Mouse (Mus musculus) urinary bladder, postnatal 25 days (tissue): ENCODE measurements at regions not wholly inside any gene's neighbourhood (a gene's known extent, or its start where the extent isn't known, plus 50 kb on each side); places are given as distances from the start of the nearest gene placed in this dataset.

Experiments
- DNase-seq: peaks from one replicate; pipeline ENCODE4 v3.0.0; 2022; ENCODE audit warnings: low spot score

DNA sequence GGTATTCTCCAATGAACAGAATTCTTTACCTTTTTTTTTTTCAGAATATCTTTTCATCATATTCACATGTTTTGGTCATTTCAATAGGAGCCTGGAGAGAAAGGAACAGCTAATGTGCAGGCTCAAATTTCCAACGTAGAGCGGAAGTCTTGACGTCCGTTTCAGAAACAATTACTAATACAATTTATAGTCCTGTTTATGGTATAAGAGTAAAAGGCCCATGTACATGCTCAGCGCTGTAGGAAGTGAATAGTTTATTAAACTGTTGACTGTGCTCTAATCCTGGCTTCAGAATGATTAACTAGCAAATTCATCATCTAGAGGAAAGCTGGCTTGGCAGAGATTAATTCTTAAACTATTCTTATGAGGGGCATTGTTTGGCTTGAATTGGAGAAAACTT, 142.1 kb downstream of the Pik3r1 start:
- no peak for DNase-seq

DNA sequence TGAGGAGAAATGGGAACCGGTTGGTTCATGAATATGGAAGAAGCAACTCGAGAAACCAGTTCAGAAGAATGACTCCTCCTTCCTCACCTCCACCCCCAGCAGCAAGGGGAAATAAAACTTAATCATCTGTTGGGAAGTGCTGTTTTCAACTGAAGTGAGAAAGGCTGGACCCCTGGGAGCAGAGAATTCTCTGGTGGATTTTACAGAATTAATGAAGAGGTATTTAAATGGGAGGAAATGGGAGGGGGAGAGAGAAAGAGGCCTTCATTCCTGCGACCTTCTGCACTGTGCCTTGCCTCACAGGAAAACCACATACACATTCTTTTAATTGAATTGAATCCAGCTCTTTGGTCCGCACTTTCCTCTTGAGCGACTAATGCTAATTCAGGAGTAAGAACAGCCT, 143.8 kb downstream of the Pik3r1 start:
- no peak for DNase-seq

DNA sequence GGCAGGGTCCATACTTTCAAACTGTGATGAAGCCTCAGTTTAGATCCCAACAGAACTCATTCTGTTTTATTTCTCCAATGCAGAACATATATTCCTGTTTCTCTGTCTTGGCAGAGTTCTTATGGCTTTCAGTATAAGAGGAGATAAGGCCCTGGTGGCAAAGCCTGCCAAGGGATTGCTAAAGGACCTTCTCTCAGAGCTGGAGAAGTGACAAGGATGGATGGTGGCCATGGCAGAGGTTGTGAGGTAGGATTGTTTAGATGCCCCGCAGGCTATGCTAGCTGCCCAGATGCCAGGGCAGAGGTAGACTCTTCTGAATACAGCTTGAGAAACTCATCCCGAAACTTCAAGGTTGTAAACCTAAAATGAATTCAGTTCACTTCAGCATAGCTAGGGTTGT, 145.4 kb downstream of the Pik3r1 start:
- DNase-seq, result no peak

DNA sequence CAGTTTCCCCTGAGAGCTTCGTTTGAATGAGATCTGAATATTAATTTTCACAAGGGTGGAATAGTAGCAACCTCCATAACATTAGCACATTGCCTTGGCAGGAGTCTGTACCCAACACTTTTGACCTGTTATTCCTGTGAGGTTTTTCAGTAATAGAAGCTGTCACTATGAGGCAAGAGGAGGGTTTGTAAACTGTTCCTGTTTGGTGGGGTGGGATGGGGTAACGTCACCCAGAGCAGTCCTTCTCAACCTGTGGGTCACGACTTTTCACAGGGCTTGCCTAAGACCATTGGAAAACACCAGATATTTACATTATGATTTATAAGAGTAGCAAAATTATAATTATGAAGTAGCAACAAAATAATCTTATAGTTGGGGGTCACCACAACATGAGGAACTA, 147.4 kb downstream of the Pik3r1 start:
- DNase-seq, result no peak

DNA sequence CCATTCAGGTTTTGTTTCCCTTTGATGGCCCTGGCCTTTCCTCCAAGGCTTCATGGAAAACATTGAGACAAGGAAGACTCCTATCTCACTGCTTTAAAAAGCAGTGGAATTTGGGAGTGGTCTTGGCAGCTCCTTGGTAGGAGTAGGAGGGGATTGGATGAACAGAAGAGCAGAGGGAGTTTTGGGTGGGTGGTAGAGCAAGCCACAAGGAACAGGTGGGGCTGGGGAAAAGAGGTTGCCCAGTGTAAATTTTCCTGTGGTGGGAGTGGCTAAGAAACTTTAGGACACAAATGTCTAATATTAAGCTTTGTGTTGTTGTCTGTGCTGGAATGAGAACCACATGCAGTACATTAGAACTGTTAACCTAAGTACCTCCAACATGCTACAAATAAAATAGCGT, 148.9 kb downstream of the Pik3r1 start:
- DNase-seq, result no peak

DNA sequence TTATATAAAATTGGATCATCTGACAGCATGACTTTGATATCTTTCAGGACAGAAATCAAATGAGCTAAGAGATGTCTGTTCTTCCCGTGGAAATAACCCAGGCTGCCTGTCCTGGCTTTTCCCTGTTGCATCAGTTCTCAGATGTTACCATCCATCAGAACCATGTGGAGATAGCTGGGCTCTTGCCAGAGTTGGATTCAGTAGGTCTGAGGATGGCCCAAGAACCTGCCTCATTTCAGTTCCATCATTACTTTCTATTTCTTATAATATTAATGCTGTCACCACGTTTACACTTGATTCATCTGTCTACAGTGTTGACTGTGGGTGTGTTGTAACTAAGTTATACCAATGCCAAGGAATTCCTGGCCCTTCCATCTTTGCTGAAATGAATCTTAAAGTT, 155.2 kb downstream of the Pik3r1 start:
- no peak for DNase-seq

DNA sequence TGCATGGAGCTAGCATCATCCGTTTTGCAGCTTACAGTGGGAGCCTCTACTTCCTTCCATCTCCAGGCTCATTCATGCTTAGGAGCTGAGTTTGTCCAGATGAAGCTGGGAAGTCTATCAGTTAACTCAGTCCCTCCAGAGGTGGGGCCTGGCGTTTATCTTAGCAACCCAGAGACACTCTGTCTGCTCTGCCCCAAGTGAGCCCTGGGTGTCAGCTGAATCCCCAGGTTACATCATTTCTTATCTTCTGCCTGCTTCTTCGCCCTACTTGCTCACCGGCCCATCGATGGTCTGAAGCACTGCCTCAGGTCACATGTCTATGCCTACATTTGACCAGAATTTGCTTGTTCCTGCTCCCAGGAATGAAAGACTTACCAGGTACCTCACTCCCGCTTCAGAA, 156.3 kb downstream of the Pik3r1 start:
- no peak for DNase-seq

DNA sequence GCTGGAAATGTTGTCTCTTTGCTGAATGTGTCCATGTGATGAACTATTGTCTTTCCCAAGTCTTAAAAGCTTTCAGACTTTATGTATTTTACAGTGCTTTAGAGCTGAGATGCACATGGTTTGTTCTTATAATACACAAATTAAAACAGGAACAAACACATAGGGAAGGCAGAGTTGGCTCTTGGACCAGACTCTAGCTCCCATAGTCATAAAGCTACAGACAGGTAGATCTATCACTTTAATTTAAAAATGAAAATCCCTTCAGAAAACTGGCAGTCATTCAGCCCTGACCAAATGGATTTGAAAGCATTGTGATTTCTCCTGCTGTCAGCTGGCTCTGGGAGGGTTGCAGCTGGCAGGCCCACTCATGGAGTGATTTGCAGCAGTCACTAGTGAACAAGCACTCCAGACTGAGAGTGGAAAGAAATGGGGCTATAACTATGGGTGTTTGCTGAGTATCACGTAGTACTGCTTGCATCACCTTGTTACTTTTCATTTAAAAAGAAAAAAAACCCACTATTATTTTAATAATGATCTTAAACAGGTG, 161.8 kb downstream of the Pik3r1 start:
- DNase-seq, result no peak

DNA sequence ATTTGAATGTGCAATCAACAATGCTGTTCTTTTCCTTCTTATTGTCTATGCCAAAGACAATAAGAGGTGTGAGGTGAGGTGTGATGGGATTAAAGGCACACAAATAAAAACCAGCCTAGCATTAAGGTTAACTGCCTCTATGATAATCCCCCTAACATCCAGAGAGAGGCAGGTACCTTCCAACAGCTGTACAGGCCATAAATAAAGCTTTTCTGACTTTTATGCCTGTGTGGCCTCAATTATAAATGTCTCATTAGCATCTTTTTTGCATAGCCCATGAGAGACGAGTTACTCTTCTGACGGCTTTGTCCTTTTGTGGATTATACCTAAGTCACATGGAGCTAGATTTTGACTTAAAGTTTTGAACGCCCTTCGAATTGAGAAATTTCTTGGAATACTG, 162.3 kb downstream of the Pik3r1 start:
- DNase-seq, result no peak

DNA sequence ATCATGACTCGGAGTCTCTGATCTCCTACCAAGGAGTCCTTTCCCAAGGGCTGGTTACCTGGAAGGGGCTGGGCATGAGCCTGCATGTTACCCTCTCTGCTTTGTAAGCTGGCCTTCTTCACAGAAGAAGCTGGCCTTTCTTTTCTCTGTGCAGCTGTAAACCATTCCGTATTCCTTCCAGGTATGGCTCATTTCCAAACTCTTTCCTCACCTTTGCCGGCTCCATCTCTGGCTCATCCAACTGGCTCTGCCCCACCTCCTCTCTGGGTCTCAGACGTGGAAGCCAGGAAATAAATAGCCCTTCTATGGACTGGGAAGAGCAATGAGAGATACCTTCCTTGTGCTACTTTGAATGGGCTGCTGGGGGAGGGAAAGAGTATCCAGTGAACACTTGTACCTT, 163.0 kb downstream of the Pik3r1 start:
- no peak for DNase-seq

DNA sequence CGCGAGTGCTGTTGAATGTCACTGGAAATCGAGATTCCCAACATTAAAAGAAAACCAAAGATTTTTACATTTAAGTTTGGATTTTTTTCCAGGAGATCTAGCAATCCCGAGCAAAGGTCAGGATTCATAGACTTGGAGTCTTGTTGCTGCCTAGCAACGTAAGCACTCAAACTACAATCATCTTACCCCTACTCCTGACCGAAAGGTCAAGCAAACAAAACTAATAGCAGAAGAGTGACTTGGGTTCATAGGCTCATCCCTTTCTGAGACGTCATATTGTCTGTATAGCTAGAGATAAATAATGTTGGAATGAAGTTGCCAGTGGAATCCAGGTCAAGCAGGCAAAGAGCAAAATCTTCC, 169.9 kb downstream of the Pik3r1 start:
- no peak for DNase-seq

DNA sequence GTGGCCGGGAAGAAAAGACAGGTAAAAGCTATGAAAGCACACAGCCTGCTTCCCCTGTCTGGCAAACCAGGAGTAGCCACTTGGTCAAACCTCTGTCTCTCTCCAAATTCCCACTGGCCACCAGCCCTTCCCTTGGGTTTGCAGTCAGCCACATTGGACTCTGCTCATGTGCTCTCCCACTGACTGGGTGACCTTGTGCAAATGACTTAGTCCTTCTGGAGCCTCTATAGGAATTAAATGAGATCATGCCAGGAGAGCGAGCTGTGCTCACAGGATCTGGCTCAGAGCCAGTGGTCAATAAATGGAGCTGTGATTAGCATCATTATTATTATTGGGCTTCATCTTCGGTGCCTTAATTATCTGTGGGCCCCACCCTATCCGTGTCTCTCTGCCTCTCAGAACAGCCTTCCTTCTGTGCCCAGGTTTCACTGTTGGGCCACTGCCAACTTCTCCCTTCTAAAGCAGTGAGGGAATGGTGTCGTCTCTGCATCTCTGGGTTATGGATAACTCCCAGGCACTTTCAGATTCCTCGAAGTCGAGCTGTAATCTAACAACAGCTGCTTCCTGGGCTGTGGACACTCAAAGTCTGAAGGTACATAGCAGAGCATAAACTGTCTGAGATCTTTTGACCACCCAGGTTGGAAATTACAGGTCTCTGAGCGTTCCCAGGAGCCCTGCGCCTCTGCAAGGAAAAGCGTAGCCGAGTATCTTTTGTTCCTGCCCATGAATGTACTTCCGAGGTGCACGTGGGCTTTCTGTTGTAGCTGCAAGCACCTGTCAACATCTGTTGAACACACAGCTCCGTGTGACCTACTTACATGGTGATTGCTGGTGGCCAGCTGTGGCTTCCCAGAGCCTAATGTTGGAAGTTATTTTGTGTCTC, 170.5 kb downstream of the Pik3r1 start:
- DNase-seq, result no peak

DNA sequence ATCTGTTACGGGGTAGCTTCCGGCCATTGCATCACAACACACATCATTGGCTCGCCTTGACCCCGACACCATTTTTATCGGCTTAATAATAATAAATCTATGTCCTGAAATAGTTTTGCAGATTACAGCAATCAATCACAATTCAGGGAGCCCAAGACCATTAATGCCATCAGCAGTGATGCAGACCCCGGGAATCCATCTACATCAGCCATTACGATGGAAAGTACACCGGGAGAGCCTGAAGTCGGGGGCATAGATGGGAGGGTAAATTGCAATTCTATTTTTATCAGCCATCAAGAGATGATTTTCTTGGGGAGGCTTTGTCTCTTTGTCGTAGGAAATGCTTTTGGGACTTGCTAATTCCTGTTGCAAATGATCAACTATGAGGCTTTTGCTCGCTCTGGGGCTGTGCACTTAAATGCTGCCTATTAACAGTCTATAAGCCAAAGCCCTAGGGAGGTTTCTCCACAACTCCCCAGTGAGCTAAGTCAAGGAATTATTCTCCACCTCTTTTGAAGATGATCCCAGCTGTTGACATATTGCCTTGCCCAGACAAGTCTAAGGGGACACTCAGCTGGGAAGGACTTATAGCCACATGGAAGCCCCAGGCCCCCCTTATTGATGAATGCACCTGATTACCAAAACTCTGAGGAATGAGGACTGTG, 173.4 kb downstream of the Pik3r1 start:
- no peak for DNase-seq

DNA sequence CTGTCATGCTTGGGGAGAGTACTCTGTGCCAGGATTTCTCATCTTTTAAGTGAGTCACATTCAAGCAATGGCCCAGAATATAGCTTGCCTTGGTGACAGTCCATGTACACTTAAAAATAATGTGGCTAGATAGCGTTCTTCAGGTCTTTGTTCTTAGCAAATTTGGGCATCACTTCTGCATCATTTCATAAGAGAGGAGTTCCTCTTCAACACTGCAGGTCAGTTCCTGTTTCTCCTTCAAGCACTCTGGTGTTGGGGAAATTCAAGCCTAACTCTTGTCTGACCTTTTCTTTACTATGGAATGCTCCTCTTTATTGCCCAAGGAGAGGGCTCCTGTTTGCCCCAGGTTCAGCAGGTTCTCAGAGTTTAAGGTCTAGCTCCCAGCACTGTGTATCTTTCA, 175.7 kb downstream of the Pik3r1 start:
- DNase-seq, result no peak

DNA sequence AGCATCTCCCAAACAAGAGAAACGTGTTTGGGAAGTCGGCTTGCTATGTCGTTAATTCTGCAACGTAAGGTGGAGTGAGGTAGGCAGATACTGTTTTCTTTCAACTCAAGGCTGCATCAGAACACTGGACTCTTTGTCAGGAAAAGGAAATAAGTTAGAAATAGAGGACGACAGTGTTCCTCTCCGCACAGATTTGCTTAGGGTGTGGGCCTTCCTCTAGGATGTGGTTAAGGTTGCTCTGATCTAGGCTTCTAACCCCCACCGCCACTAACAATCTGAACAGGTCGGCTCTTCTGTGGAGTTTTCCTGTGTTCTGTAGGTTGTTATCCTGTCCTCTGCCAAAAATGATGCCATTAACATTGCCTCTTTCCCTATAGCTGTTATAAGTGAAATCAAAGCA, 179.1 kb downstream of the Pik3r1 start:
- DNase-seq, result no peak

DNA sequence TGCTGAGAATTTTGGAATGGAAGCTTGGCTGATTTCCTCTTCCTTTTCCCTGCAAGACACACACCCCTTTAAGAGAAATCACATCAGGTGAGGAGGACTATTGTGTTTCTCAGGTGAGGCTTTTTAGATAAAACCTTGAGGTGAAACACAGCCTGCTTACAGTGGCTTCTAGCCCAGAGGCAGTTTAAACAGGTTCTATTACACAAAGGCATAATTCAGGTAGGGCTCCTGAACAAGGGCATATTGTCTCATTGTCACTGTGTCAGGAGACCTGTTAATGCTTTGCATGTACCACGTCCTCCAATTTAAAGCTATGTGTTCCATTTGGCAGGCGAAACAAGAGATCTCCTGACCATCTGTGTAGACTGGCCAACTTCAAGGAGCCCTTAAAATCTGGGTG, 181.2 kb downstream of the Pik3r1 start:
- DNase-seq, result no peak

DNA sequence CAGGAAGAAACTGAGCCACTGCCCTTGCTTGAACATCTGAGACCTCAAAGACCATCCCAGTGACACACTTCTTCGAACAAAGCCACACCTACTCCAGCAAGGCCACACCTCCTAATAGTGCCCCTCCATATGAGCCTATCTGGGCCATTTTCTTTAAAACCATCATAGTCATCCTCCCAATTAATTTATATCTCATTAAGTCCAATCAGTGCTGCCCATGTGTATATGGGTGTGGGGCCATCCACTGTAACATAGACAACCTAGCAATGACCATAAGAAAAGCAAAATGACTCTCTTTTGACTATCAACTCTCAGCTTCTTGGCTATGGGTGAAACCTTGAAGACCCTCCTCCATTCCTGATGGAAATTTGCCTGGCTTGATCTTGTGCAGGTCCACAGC, 191.5 kb downstream of the Pik3r1 start:
- no peak for DNase-seq

DNA sequence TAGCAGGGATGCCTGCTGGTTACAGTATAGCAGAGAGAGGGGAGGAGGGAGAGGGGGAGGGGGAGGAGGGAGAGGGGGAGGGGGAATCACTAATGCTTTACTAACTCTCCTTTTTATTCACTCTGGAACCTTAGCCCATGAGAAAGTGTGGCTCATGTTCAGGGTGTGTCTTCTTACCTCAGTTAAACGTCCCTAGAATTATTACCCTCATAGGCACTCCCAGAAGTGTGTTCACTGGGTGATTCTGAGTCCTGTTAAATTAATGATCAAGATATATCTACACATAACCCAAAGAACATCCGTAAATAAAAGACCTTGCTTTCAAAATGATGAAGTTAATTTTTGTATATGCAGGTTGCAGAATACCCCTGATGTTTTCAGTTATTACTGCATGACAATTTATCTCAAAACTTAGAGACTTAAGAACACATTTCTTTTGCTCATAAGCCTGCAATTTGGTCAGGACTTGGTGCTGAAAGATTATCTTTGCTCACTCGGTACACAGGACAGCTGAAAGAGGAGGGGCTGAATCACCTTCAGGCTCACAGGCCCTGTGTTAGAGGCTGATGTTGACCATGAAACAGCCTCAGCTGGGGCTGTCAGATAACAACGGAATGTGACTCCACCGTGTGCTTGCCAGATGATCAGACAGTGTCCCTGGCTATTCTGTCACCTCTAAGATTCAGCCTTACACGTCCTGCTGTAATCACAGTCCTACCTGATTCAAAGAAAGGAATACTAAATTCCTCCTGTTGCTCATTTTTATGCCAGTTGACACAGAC, 195.0 kb downstream of the Pik3r1 start:
- DNase-seq, result no peak

DNA sequence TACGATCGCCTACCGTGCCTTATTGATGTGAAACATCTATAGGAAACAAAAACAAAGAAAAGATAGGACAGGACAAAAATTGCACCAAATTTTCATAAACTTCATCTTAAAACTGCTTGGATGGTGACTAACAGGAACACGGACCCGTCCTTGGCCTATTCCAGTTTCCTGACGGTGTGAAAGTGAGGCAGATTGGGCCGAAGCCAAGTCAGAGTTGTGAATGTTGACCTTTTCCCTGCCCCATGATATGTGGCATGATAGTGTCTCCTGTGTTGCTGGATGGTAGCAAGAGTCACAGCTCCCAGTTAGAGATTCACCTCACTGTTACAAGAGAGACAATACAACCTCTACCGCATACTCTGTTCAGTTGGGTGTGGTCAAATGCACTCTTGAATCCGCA, 195.8 kb downstream of the Pik3r1 start:
- no peak for DNase-seq

DNA sequence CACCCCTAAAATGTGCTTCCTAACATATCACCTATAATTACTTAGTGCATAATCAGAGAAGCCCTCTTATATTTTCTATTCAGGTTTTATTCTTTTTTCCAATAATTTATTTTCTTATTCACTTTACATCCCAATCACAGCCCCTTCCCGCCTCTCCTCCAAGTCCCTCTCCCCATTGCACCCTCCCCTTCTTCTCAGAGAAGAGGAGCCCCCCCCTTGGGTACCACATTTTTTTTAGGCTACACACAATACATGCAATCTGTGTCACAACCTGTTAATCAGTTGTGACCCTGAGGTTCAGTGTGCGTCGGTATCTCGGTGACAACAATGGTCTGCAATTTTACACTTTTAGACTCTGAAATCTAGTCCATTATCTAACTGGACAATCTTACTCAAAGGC, 198.0 kb downstream of the Pik3r1 start:
- DNase-seq, result no peak

DNA sequence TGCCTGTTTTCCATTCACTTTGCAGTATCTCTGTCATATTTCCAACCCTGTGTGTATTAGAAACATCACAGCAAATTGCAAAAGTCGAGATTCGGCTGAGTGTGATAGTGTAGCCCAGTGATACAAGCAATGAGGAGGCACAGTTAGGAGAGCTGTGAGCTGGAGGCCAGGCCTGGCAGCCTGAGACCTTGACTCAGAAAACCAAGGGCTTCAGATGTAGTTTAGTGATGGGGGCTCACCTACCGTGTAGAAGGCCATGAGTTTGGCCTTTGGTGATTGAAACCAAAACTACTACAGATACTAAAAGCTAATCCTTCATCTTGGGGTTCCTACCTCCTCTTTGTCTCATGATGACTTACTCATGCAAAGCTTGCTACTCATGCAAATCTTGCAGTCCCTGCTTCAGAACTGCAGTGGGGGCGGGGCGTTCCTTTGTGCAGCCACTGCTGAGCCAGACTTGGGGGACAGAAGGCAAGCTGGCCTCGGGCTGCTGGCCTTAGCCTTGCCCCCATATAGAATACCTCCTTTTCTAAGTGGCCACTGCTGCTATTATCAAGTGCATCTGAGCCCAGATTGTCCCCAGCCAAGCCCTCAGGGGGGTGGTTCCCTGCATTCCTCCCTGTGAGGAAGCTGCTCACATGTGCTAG, 198.9 kb downstream of the Pik3r1 start:
- DNase-seq, result no peak

DNA sequence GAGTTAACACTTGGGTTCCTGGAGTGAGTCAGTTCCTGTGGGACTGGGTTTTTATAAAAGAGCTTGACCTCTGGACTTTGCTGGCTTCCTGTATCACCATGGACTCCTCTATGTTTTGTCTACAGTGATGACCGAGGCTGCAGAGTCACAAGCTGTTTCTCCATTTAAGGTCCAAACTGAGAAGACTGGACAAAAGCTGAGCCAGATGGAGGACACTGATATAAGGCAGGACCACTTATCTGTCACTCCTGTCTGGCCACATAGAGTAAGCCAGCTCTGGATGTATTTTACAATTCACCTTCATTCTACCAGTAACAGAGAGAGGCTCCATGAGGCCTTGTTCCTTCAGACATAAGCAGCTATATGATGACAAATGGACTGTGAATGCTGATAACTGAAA, 202.7 kb downstream of the Pik3r1 start:
- DNase-seq, result no peak
